Mouse (Mus musculus): ENCODE data around the gene Thbs4.

GRCm38 (mm10) chr13:92717851-92718665, 76.6 kb downstream of the Thbs4 start:
- no peak for TF ChIP-seq CTCF (IDR thresholded peaks at IDR 0.05; ENCODE audit: low read depth)
- TF ChIP-seq EP300 (IDR thresholded peaks at IDR 0.05; ENCODE audit: low read depth), result no peak

Measured in liver, embryonic 14.5 days (tissue).